Mouse (Mus musculus): ENCODE measurements around the gene Vim. TPM values are rescaled to one million over a fixed set of nuclear protein-coding genes. Genes with fewer than 3 reads are reported as not detected.

The Vim gene
- polyA plus RNA-seq, 1 experiment from 2014 or later = 820 TPM

DNA sequence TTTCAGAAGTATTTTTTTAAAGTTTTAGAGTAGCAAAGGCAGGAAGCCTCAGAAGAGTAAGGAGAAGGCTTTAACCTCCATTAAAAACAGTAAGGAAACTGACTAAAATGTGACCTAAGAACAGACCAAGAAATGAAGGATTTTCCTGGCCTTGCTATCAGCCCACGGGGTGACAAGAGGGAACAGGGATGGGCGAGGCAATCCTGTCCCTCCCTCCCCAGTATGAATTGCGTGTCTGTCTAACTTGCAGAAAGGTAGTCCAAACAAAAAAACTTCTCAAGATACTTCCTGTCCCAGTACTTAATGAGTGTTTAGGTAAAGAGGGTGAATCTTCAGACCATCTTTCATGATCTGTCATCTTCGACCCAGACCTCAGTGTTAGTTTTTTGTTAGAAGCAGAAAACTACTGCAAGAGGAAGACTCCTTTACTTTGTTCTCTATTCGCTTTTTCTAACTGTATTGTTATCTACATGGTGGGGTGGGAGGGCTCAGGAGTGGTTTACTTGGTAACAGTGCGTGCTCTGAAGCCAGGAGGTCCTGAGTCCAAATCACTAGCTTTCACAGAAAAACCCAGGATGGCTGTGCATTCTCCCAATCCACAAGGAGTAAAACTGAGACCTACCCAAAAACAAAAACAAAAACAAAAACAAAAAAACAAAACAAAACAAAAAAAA lies 34.9 kb upstream of the Vim start:
- no peak for ATAC-seq (replicated peaks; ENCODE audit: extremely low read depth, insufficient read depth, low FRiP score)
- no peak overlapping the region for H3K27ac ChIP-seq (ENCODE audit: low read length)
- no peak overlapping the region for H3K4me2 ChIP-seq (ENCODE audit: low read depth, low read length)
- 55% methylated on average over 6 of the region's 6 CpGs for WGBS
- H3K4me3 ChIP-seq (ENCODE audit: low read length) = no peak overlapping the region
- H3K9ac ChIP-seq (ENCODE audit: low read length) = no peak overlapping the region
- H3K4me1 ChIP-seq (ENCODE audit: control insufficient read depth, insufficient read depth, low read length) = peaks cover 7% of the 10 kb centered on the region; the same call in 1 of the 2 replicates
- H3K36me3 ChIP-seq (ENCODE audit: control insufficient read depth, insufficient read depth) = no peaks in the 10 kb centered on the region
- no peaks in the 10 kb centered on the region for H3K27me3 ChIP-seq (ENCODE audit: control insufficient read depth, insufficient read depth, low read length)
- H3K9me3 ChIP-seq (replicated peaks; ENCODE audit: control insufficient read depth, low read length) = no peaks in the 10 kb centered on the region

DNA sequence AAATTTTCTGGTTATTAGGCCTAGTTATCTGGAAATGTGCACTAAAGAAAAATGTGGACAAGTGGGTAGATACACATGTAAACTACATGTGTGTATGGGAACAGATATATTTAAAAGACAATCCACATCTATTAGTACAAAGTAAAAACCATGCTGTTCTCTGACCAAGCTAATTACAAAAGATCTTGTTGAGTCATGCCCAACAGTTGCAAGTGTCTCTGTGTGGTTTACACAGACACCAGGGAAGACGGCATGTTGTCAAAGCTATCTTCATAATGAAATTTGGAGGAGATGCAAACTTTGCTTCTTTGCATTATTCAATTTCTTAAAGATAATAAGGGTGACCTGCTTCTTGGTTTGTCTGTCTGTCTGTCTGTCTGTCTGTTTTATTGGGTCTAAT lies 33.9 kb upstream of the Vim start:
- H3K9me3 ChIP-seq (replicated peaks; ENCODE audit: control insufficient read depth, low read length) = no peaks in the 10 kb centered on the region
- 71% methylated on average over 1 of the region's 1 CpGs for WGBS
- H3K4me2 ChIP-seq (ENCODE audit: low read depth, low read length) = no peak overlapping the region

DNA sequence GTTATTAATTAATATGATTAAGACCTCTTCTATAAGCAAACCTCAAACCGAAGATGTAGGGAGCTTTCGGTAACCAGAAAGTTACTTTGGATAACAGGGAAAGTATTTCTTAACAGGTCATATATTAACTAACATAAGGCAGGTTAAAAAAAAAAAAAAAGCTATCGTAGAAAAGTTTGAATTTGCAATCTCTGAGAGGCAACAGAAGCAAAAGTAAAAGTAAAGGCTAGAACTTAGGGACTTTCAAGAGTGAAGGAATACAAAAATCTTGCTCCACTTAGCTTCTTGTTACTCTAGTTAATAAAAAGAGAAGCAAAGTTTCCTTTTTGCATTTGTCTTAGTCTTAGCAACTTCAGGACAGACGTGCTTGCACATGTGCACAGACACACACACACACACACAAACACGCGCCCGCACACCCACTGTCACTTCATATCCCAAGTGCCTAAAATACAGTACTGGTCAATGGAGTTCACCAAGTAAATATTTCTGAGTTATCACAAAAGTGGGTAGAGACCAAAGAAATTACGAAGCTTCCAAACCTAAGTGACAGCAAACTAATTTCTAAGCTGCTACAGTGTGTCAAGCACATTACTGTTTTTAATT lies 30.1 kb upstream of the Vim start:
- peak overlapping the region; percentile 93 for H3K27ac ChIP-seq (ENCODE audit: low read length)
- 46% methylated on average over 8 of the region's 8 CpGs for WGBS
- ATAC-seq (replicated peaks; ENCODE audit: extremely low read depth, insufficient read depth, low FRiP score) = 0 out of 2 replicates have a peak, but pooled peaks have one; percentile 10

More for the DNA sequence above, 33.9 kb upstream of the Vim start:
- no peak overlapping the region for H3K27ac ChIP-seq (ENCODE audit: low read length)
- H3K36me3 ChIP-seq (ENCODE audit: control insufficient read depth, insufficient read depth) = no peaks in the 10 kb centered on the region
- ATAC-seq (replicated peaks; ENCODE audit: extremely low read depth, insufficient read depth, low FRiP score) = no peak
- peaks cover 6% of the 10 kb centered on the region; the same call in 1 of the 2 replicates for H3K4me1 ChIP-seq (ENCODE audit: control insufficient read depth, insufficient read depth, low read length)
- H3K4me3 ChIP-seq (ENCODE audit: low read length) = no peak overlapping the region
- no peak overlapping the region for H3K9ac ChIP-seq (ENCODE audit: low read length)
- no peaks in the 10 kb centered on the region for H3K27me3 ChIP-seq (ENCODE audit: control insufficient read depth, insufficient read depth, low read length)

DNA sequence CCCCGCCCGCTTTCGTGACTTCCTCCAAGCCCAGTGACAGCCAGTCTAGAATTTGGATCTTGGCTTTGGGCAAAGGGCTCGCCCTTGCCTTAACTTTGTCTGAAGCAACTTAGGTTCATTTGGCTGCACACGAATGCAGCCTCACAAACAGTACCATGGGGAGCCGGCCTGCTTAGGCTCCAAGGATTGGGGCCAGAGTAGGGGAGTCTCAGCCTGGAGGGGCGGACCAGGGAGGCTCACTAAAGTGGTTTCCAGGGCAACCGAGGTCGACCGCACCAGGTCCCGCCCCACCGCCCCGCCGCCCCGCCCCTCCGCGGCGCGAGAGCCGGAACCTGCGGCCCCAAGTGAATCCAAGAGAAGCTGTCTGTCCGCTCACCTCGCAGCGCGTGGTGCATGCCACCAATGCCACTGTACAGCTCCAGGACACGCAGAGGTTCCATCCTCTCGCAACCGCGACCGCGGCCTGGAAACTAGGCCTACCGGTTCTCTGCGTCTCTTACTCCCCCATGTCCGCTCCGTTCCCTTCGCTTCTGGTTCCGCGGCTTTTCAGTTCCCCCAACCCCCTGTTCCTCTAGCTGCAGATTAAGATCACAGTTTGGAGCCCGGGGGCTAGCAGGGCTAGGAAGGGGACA lies 29.4 kb upstream of the Vim start, which contains the start of gene Trdmt1:
Trdmt1 (minus strand) TSS at position 476 of the 632 bp plus-strand sequence.
- Histone ChIP-seq H3K9me3 (replicated peaks; ENCODE audit: control insufficient read depth, low read length) (no peaks in the 10 kb centered on the region), H3K4me3 (ENCODE audit: low read length) (peak within 1 kb of the TSS; percentile 76), H3K4me2 (ENCODE audit: low read depth, low read length) (peak within 1 kb of the TSS; percentile 80), H3K9ac (ENCODE audit: low read length) (peak within 1 kb of the TSS; percentile 91), H3K27ac (ENCODE audit: low read length) (peak within 1 kb of the TSS; percentile 93), H3K4me1 (ENCODE audit: control insufficient read depth, insufficient read depth, low read length) (peaks cover 4% of the 10 kb centered on the region; the same call in 1 of the 2 replicates), H3K36me3 (ENCODE audit: control insufficient read depth, insufficient read depth) (no peaks in the 10 kb centered on the region), H3K27me3 (ENCODE audit: control insufficient read depth, insufficient read depth, low read length) (no peaks in the 10 kb centered on the region)
- under 1% methylated on average over 39 of the region's 39 CpGs for WGBS
- ATAC-seq (replicated peaks; ENCODE audit: extremely low read depth, insufficient read depth, low FRiP score) = peak; percentile 99

More for the DNA sequence above, 30.1 kb upstream of the Vim start:
- Histone ChIP-seq H3K4me3 (ENCODE audit: low read length) (peak overlapping the region; percentile 76), H3K36me3 (ENCODE audit: control insufficient read depth, insufficient read depth) (no peaks in the 10 kb centered on the region), H3K4me1 (ENCODE audit: control insufficient read depth, insufficient read depth, low read length) (peaks cover 4% of the 10 kb centered on the region; the same call in 1 of the 2 replicates), H3K4me2 (ENCODE audit: low read depth, low read length) (peak overlapping the region; percentile 80), H3K9me3 (replicated peaks; ENCODE audit: control insufficient read depth, low read length) (no peaks in the 10 kb centered on the region), H3K9ac (ENCODE audit: low read length) (peak overlapping the region; percentile 91), H3K27me3 (ENCODE audit: control insufficient read depth, insufficient read depth, low read length) (no peaks in the 10 kb centered on the region)

DNA sequence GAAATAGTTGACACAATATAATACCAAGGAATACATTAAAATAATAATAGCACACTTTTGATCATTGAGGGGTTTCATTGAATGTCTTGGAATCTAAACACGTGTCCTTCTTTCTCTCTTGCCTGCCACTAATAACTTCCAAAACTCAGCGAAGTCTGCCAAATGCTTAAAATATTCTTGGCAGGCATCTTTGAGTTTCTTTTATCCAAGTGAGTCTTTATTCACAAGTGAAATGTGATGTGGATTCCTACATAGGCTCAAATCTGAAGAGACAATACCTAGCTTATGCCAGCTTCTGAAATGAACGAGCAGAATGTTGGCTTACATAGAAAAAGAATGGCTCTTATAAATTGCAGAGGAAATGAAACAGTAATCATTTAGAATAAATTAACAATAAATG lies 25.0 kb upstream of the Vim start:
- Histone ChIP-seq H3K9me3 (replicated peaks; ENCODE audit: control insufficient read depth, low read length) (no peaks in the 10 kb centered on the region), H3K4me2 (ENCODE audit: low read depth, low read length) (no peak overlapping the region), H3K9ac (ENCODE audit: low read length) (no peak overlapping the region), H3K27me3 (ENCODE audit: control insufficient read depth, insufficient read depth, low read length) (no peaks in the 10 kb centered on the region), H3K4me3 (ENCODE audit: low read length) (no peak overlapping the region), H3K36me3 (ENCODE audit: control insufficient read depth, insufficient read depth) (no peaks in the 10 kb centered on the region), H3K4me1 (ENCODE audit: control insufficient read depth, insufficient read depth, low read length) (peaks cover 4% of the 10 kb centered on the region), H3K27ac (ENCODE audit: low read length) (no peak overlapping the region)
- WGBS = 62% methylated on average over 3 of the region's 3 CpGs
- no peak for ATAC-seq (replicated peaks; ENCODE audit: extremely low read depth, insufficient read depth, low FRiP score)

DNA sequence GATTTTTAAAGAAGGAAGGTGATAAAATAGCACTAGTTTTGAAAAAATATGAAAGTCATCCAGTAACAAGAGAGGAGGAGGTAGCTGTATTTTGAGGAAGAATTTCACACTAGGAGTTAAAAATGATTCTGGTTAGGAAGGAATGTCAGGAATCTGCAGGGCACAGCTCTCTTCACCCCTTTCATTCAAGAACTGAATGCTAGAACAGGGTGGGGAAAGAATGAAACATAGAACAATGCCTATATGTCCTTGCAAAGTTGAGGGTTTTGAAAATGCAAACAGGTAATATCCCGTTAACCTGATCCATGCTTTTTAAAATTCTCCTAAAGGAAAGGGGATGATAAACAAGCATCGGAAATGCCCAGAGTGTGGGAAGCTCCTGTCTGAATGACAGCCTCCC lies 19.8 kb upstream of the Vim start:
- no peak for ATAC-seq (replicated peaks; ENCODE audit: extremely low read depth, insufficient read depth, low FRiP score)
- Histone ChIP-seq H3K9me3 (replicated peaks; ENCODE audit: control insufficient read depth, low read length) (no peaks in the 10 kb centered on the region), H3K27me3 (ENCODE audit: control insufficient read depth, insufficient read depth, low read length) (no peaks in the 10 kb centered on the region), H3K36me3 (ENCODE audit: control insufficient read depth, insufficient read depth) (no peaks in the 10 kb centered on the region), H3K4me3 (ENCODE audit: low read length) (no peak overlapping the region), H3K27ac (ENCODE audit: low read length) (no peak overlapping the region; the same call in 1 of the 2 replicates), H3K9ac (ENCODE audit: low read length) (no peak overlapping the region), H3K4me1 (ENCODE audit: control insufficient read depth, insufficient read depth, low read length) (peaks cover 17% of the 10 kb centered on the region), H3K4me2 (ENCODE audit: low read depth, low read length) (peak overlapping the region; percentile 18; the same call in 1 of the 2 replicates)
- WGBS = 25% methylated on average over 2 of the region's 2 CpGs

DNA sequence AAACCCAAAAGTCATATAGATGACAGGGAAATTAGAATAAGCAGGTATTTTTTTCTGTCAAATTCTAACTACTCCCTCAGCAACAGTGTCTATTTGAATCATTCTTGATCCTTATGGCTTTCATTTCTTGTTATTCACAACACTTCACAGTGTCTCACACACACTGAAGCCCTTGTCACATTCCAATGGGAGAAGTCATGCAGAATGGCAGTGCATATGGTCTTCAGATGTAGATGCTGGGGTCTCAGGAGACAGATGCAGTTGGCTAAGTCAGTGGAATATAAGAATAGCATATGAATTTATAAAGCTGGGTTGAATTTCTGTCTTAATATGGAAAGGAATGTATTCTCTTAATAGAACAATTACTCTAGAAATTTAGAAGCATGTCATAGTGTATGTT lies 17.5 kb upstream of the Vim start:
- no peak overlapping the region for H3K9ac ChIP-seq (ENCODE audit: low read length)
- no peaks in the 10 kb centered on the region for H3K36me3 ChIP-seq (ENCODE audit: control insufficient read depth, insufficient read depth)
- H3K4me1 ChIP-seq (ENCODE audit: control insufficient read depth, insufficient read depth, low read length) = peaks cover 16% of the 10 kb centered on the region
- no peak overlapping the region for H3K4me2 ChIP-seq (ENCODE audit: low read depth, low read length)
- no peak for ATAC-seq (replicated peaks; ENCODE audit: extremely low read depth, insufficient read depth, low FRiP score)
- no peaks in the 10 kb centered on the region for H3K27me3 ChIP-seq (ENCODE audit: control insufficient read depth, insufficient read depth, low read length)
- no peak overlapping the region for H3K4me3 ChIP-seq (ENCODE audit: low read length)
- no peaks in the 10 kb centered on the region for H3K9me3 ChIP-seq (replicated peaks; ENCODE audit: control insufficient read depth, low read length)
- no peak overlapping the region for H3K27ac ChIP-seq (ENCODE audit: low read length)

DNA sequence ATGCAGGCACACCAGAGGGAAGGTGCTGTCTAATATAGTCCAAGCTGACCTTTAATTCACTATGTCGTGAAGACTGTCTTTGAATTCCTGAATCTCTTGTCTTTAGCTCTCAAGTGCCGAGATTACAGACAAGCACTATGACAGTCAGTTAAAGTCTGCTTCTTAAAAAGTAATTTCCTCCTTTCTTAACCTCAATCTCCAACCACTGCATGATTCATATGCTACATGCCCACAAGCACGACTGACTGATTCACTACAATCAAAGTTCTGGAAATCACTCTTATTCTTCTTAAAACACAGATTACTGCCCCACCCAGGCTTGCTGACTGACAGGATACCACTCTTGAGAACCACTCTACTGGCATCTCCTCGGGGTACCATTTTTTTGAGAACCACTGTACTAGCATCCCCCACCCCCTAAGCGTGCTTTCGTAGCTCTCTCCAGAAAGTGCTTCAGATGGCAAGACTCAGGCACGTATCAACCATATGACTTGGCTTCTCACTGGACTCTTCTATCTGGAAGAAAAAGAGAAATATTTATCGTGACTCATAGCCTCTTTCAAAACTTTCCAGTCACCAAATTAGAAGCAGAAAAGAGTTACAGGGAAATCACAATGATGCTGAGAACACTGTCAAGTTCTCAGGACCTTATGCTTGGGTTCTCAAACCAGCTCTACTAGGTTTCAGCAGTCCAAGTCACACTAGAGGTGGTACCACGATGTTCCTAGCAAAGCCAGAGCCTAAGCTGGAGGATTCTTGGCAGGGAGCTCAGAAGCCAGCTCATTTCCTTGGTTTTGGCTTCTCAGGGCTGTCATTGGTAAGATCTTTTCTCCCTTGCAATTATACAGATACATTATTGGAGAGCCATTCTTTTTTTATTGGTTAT lies 16.3 kb upstream of the Vim start:
- H3K27me3 ChIP-seq (ENCODE audit: control insufficient read depth, insufficient read depth, low read length) = no peaks in the 10 kb centered on the region
- peaks cover 16% of the 10 kb centered on the region for H3K4me1 ChIP-seq (ENCODE audit: control insufficient read depth, insufficient read depth, low read length)
- 56% methylated on average over 9 of the region's 9 CpGs for WGBS
- H3K36me3 ChIP-seq (ENCODE audit: control insufficient read depth, insufficient read depth) = no peaks in the 10 kb centered on the region
- no peak for ATAC-seq (replicated peaks; ENCODE audit: extremely low read depth, insufficient read depth, low FRiP score)
- H3K27ac ChIP-seq (ENCODE audit: low read length) = peak overlapping the region; percentile 12; the same call in 1 of the 2 replicates
- H3K9ac ChIP-seq (ENCODE audit: low read length) = no peak overlapping the region
- H3K4me2 ChIP-seq (ENCODE audit: low read depth, low read length) = no peak overlapping the region
- H3K9me3 ChIP-seq (replicated peaks; ENCODE audit: control insufficient read depth, low read length) = no peaks in the 10 kb centered on the region
- no peak overlapping the region for H3K4me3 ChIP-seq (ENCODE audit: low read length)
